8 mouse cellular contexts compared by ENCODE assay signal in genomic region chr1:155416147-155416700, GRCm38 (mm10). TPM values are rescaled to one million over a fixed set of nuclear protein-coding genes. Genes with fewer than 3 reads are reported as not detected.
A peak's percentile ranks its signal among the peaks of the same experiment; 100 is the strongest.
DNase-seq lines count a peak whose midpoint lies in the region; ATAC-seq and TF ChIP-seq lines count a peak whose summit lies in the region.

No protein-coding gene starts in this region.

- no peak for ATAC-seq in heart, embryonic 15.5 days (replicated peaks; ENCODE audit: insufficient number of reproducible peaks, insufficient read depth, low FRiP score, low read depth)
- ATAC-seq in forebrain, embryonic 16.5 days: no peak
- 0 out of 2 replicates have a peak, but pooled peaks have one; percentile 1 for ATAC-seq in megakaryocyte progenitor cell, adult 5-6 weeks (replicated peaks; ENCODE audit: poor library complexity)

- peak overlapping the region; percentile 79 for H3K4me2 ChIP-seq in heart, embryonic 15.5 days
- peak overlapping the region; percentile 48 for H3K4me2 ChIP-seq in forebrain, embryonic 16.5 days (ENCODE audit: low read length)

- peak overlapping the region; percentile 75 for H3K9ac ChIP-seq in heart, embryonic 15.5 days
- H3K9ac ChIP-seq in ES-E14 (ENCODE audit: insufficient read depth, low read depth, low read length, poor library complexity, severe bottlenecking): peak overlapping the region; percentile 77
- H3K9ac ChIP-seq in forebrain, embryonic 16.5 days (replicated peaks; ENCODE audit: low read depth, low read length): peak overlapping the region; percentile 97

- intact Hi-C loops in heart, postnatal 10 days (cut with DNase I): loop anchor here (5.0 kb wide), 3 partner anchors 76 to 124 kb away; no protein-coding TSS in a partner anchor

- H3K4me3 ChIP-seq in heart, embryonic 15.5 days: peak overlapping the region; percentile 79
- H3K4me3 ChIP-seq in ES-E14 (ENCODE audit: insufficient read depth in 1 of 2, low read depth in 1 of 2, low read length in 2 of 2, poor library complexity in 1 of 2, severe bottlenecking in 1 of 2): peak overlapping the region; percentile 93
- peak overlapping the region; percentile 96 for H3K4me3 ChIP-seq in forebrain, embryonic 16.5 days (replicated peaks; ENCODE audit: low read length)

- no peaks in the 10 kb centered on the region for H3K36me3 ChIP-seq in heart, embryonic 15.5 days
- H3K36me3 ChIP-seq in ES-E14 (ENCODE audit: control insufficient read depth, insufficient read depth, low read length, poor library complexity, severe bottlenecking): no peaks in the 10 kb centered on the region
- no peaks in the 10 kb centered on the region for H3K36me3 ChIP-seq in forebrain, embryonic 16.5 days (ENCODE audit: control insufficient read depth, insufficient read depth)

- H3K9me3 ChIP-seq in heart, embryonic 15.5 days (replicated peaks): no peaks in the 10 kb centered on the region
- H3K9me3 ChIP-seq in ES-E14 (ENCODE audit: control insufficient read depth, insufficient read depth, low read depth, low read length): no peaks in the 10 kb centered on the region
- no peaks in the 10 kb centered on the region for H3K9me3 ChIP-seq in forebrain, embryonic 16.5 days (ENCODE audit: control insufficient read depth, low read length)

- in situ Hi-C loops in ES-E14 (cut with MboI; ENCODE audit: low sequenced_read_pairs in 2 of 2, unreplicated experiment in 2 of 2): no loop called here

- H3K4me1 ChIP-seq in heart, embryonic 15.5 days (replicated peaks): peaks cover 9% of the 10 kb centered on the region
- H3K4me1 ChIP-seq in ES-E14 (ENCODE audit: control insufficient read depth in 2 of 2, insufficient read depth in 2 of 2, low read length in 2 of 2, poor library complexity in 1 of 2): 0 out of 4 replicates have a peak, but pooled peaks cover 0 to 2% of the 10 kb centered on the region in 2 experiments
- peaks cover 9% of the 10 kb centered on the region; the same call in 1 of the 2 replicates for H3K4me1 ChIP-seq in forebrain, embryonic 16.5 days (replicated peaks; ENCODE audit: control insufficient read depth, insufficient read depth, low read length)

- H3K27ac ChIP-seq in heart, embryonic 15.5 days: peak overlapping the region; percentile 90
- H3K27ac ChIP-seq in ES-E14 (ENCODE audit: insufficient read depth, low read depth, low read length, poor library complexity, severe bottlenecking): no peak overlapping the region
- H3K27ac ChIP-seq in forebrain, embryonic 16.5 days (ENCODE audit: low read length): peak overlapping the region; percentile 94

- 2% methylated on average over 6 of the region's 6 CpGs for WGBS in heart, embryonic 15.5 days
- WGBS in forebrain, embryonic 16.5 days: 1% methylated on average over 6 of the region's 6 CpGs

- H3K27me3 ChIP-seq in heart, embryonic 15.5 days: no peaks in the 10 kb centered on the region
- H3K27me3 ChIP-seq in forebrain, embryonic 16.5 days (replicated peaks; ENCODE audit: control insufficient read depth, insufficient read depth, low read length): no peaks in the 10 kb centered on the region

- no peak for DNase-seq in heart, postnatal 10 days
- DNase-seq in ES-E14 (ENCODE audit: low read depth, low spot score): no peak
- DNase-seq in layer of hippocampus, postnatal 25 days (ENCODE audit: extremely low spot score in 1 of 2, low spot score in 1 of 2): no peak
- DNase-seq in thymus, adult 18-20 months: no peak
- no peak for DNase-seq in gastrocnemius, postnatal 10 days

TF ChIP-seq in ES-E14, 5 proteins besides CTCF, POLR2A, EP300 and RAD21:
- TF ChIP-seq MAFK (IDR thresholded peaks at IDR 0.05; ENCODE audit: insufficient read depth, low read depth, low read length) (no peak), ZC3H11A (IDR thresholded peaks at IDR 0.05; ENCODE audit: borderline replicate concordance, low read depth, low read length) (no peak), HCFC1 (IDR thresholded peaks at IDR 0.05; ENCODE audit: borderline replicate concordance, insufficient read depth, low read length) (no peak), CHD2 (IDR thresholded peaks at IDR 0.05; ENCODE audit: low read depth, low read length) (no peak), ZNF384 (IDR thresholded peaks at IDR 0.05; ENCODE audit: low read depth, low read length) (no peak)

RNA-seq across cellular contexts. Expression of gene Xpr1, which starts 1.0 kb away (rescaled TPM):
- polyA plus RNA-seq in heart, embryonic 15.5 days (2015; fragmentation: Nextera tagmentation; extraction: Ambion mirVana): 8.9 and 10.2 TPM in 2 replicates
- 10 to 100 TPM; 38.5 to 39.0 TPM for total RNA-seq in heart, postnatal 10 days (2021)
- 12.3 and 13.5 TPM in 2 replicates for total RNA-seq in ES-E14 (2012; rRNA removed)
- polyA plus RNA-seq in forebrain, embryonic 16.5 days (2015; fragmentation: Nextera tagmentation; extraction: Ambion mirVana): 65.8 and 92.5 TPM in 2 replicates
- total RNA-seq in megakaryocyte progenitor cell, adult 5-6 weeks (2015): 38.0 and 38.6 TPM in 2 replicates
- total RNA-seq in megakaryocyte progenitor cell, adult 5-6 weeks (2017): 12.8 and 16.1 TPM in 2 replicates
- 10 to 100 TPM; 82.5 to 91.5 TPM for total RNA-seq in layer of hippocampus, postnatal 25 days (2021)
- total RNA-seq in gastrocnemius, postnatal 10 days (2021): 10 to 100 TPM; 29.3 to 32.6 TPM
